Comparison of ENCODE assay signal across 18 mouse cellular contexts in the genomic region with DNA sequence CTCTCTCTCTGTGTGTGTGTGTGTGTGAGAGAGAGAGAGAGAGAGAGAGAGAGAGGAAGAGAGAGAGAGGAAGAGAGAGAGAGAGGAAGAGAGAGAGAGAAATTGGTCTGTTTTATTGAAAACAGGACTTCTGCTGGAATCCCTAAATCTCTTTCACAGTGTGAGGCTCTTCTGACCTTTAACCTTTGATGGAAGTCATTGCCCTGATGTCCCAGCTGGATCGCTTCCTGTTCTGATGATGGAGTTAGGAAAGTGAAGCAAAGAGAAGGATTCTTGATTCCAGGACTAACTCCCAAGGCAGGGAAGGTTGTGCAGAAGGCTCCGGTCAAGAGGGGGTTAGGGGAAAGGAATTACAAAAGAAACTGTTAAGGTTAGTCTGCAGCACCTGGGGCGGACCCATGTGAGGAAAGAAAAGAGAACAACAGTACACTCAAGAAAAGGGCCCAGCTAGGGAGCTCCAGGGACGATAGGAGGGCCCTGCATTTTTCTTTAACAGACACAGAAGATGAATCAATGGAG.
"Had no signal": no experiment of that assay in that cellular context is flagged by ENCODE, and none has a peak within 500 bp of the region (broad histone marks: within the 10 kb centered on the region; RNA-seq: fewer than 3 reads in every experiment).

No protein-coding gene starts in this region.

- H3K36me3 ChIP-seq: kidney, embryonic 15.5 days; limb, embryonic 10.5 days; liver, embryonic 13.5 days; lung, embryonic 15.5 days; midbrain, embryonic 12.5 days; neural tube, embryonic 13.5 days had no signal

- H3K9ac ChIP-seq: kidney, embryonic 15.5 days; liver, embryonic 13.5 days; liver, postnatal 0 days; lung, embryonic 15.5 days; midbrain, embryonic 12.5 days; neural tube, embryonic 13.5 days had no signal

- H3K27me3 ChIP-seq: kidney, embryonic 15.5 days; lung, embryonic 15.5 days; megakaryocyte, embryonic 14.5 days; midbrain, embryonic 12.5 days had no signal

- ATAC-seq: liver, postnatal 0 days; midbrain, embryonic 16.5 days had no signal

- H3K4me1 ChIP-seq: liver, embryonic 13.5 days; midbrain, embryonic 12.5 days had no signal

- H3K4me2 ChIP-seq: kidney, embryonic 15.5 days; liver, embryonic 13.5 days; lung, embryonic 15.5 days; midbrain, embryonic 12.5 days; neural tube, embryonic 13.5 days had no signal

- H3K27ac ChIP-seq: kidney, embryonic 15.5 days; left cerebral cortex, adult 2 months; limb, embryonic 10.5 days; liver, embryonic 13.5 days; lung, embryonic 15.5 days; macrophage; midbrain, embryonic 12.5 days; neural tube, embryonic 13.5 days had no signal

- H3K9me3 ChIP-seq: kidney, embryonic 15.5 days; limb, embryonic 10.5 days; liver, embryonic 13.5 days; lung, embryonic 15.5 days; megakaryocyte, embryonic 14.5 days; midbrain, embryonic 12.5 days; neural tube, embryonic 13.5 days had no signal

- H3K4me3 ChIP-seq: kidney, embryonic 15.5 days; left cerebral cortex, adult 2 months; limb, embryonic 10.5 days; liver, embryonic 13.5 days; lung, embryonic 15.5 days; megakaryocyte, embryonic 14.5 days; midbrain, embryonic 12.5 days; neural tube, embryonic 13.5 days had no signal

- DNase-seq: kidney, adult 11 months; liver, embryonic 13.5 days; liver, postnatal 0 days; lung, postnatal 14 days; retina, postnatal 1 day; right cerebral cortex, postnatal 4 days; spleen, adult 18-20 months; thymus, adult 2 months; thymus, postnatal 36 days had no signal
